Mouse (Mus musculus) adipocyte (in vitro differentiated cells): ENCODE data around the gene Ank3.

ENCODE experiments used
- DNase-seq: peaks from one replicate; pipeline ENCODE4 v3.0.0-alpha.2; 2016; ENCODE audit warnings: low spot score

Gene Ank3

GRCm38 (mm10) chr10:69620692-69621382 lies 222.3 kb downstream of the Ank3 start:
- no peak for DNase-seq

- DNase-seq = no peak
Measured at GRCm38 (mm10) chr10:69627767-69628166, 229.2 kb downstream of the Ank3 start.

DNA sequence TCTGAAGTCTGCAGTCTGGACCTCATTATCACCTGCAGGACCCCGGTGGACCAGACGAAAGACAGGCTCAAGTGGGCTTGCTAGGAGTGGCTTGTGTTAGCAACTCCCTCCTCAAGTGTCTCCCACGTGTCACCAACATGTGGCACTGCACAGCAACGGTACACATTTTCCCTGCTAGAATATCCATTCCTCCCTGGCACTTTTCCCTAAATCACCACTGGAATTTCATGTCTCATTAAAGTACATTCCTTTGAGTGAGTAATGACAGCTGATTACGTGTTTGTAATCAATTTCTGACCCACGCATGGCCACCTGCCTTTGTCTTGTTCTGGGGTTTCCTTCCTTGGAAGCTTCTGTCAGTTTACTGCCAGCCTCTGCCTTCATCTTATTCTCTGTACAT lies 230.2 kb downstream of the Ank3 start:
- DNase-seq = no peak

GRCm38 (mm10) chr10:69630802-69631388 lies 232.3 kb downstream of the Ank3 start:
- peak; percentile 5 for DNase-seq

DNA sequence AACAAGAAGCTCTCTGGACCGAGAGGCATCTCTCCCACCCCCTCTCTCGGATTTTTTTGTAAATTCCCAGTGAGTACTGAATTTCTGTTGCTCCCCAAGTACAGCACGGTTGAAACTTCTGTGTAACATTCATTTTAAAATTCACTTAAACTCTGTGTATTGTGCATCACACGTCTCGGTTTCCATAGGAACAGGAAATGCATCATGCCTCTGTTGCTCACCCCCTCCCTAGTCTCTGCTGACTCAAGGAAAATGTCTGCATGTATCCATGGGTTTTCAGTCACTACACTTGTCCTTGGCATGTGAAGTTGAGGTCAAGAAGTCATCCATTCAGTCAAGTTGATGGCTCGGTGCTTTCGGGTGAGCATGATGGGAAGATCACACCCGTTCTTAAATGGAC lies 234.3 kb downstream of the Ank3 start:
- no peak for DNase-seq

DNA sequence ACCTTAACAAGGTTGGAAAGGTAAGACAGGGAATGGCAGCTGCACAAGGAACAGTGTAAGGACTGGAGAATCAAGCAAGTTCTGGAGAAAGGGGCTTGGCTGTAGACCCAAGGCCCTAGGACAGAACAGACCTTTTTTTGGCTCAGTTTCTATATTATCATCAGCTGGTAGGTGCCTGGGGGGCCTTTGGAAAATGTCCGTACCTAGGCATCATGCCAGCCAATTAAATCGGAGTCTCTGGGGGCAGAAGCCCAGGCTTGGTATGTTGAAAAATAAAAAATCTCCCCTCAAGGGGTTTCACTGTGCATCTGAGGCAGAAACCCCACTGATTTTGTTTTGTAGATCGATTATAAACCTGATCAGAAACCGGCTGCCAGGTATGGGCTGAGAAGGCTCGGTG lies 236.3 kb downstream of the Ank3 start:
- DNase-seq = no peak

DNA sequence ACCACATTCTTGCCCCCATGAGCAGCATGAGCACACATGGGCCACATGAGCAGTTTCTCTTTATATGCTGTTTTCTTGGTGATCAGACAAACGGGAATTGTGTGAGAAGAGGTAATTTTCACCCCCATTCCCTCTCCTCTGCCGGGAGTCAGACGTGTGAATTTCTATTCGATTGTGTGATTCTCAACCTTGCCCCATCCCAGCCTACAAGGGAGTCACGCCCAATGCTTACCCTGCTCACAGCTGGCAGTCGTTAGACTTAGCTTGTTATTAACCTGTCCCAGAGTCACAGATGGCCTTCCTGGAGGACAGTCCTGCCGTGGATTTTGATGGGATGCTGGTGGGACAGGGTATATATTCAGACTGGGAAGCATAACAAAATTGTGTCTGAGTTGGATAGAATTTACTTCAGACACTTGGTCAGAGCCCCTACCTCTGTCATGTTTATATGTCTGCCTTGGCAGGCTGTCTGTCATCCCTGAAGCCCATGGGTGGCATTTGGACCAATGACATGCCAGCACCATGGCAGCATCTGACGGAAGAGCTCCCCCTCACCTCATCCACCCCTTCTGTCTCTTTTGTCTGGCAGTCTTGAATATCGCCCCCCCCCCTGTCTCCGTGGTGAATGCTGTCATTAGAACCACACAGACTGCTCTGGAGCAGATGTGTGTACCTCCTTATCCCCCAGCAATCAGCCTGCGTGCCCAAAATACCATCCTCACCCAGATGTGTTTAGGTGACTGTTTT lies 237.5 kb downstream of the Ank3 start:
- no peak for DNase-seq

DNA sequence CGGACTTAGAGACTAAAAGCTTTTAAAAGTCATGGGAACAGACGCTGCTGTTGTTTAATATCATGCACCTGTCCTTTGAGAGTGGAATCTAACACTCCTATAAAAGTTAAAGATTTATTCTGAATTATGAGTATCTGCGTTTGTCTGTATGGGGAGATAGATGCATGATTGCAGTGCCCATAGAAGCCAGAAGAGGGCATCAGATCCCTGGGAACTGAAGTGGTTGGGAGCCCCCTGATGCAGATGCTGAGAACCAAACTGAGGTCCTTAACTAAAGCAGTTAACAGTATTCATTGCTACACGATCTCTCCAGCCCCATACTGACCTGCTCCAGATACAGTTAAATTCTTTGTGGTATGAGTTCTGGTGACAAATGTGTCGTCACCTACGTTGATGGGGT lies 240.6 kb downstream of the Ank3 start:
- DNase-seq = no peak

- DNase-seq = no peak
Measured at GRCm38 (mm10) chr10:69640617-69641016, 242.0 kb downstream of the Ank3 start.

GRCm38 (mm10) chr10:69643481-69643880 lies 244.9 kb downstream of the Ank3 start:
- DNase-seq = no peak

GRCm38 (mm10) chr10:69643986-69644385 lies 245.4 kb downstream of the Ank3 start:
- DNase-seq = no peak

- no peak for DNase-seq
Measured at GRCm38 (mm10) chr10:69645311-69645802, 246.8 kb downstream of the Ank3 start.

DNA sequence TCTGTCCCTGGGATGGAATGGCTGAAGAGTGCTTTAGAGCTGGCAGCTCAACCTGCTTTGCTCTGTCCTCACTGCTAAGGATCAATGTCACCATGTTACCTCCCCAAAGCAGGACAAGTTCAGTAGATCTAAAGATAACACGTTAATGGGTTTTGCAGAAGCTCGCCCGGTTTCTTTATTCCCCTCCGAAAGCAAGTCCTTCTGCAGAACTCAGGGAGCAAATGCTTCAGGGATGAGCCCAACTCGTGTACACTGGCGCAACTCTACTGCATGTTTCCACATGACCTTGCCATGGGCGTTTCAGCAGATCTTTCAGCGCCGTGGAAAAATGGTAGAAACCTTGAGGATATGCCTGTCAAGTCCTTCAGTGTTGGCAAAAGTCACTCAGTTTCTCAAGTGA lies 247.4 kb downstream of the Ank3 start:
- no peak for DNase-seq

DNA sequence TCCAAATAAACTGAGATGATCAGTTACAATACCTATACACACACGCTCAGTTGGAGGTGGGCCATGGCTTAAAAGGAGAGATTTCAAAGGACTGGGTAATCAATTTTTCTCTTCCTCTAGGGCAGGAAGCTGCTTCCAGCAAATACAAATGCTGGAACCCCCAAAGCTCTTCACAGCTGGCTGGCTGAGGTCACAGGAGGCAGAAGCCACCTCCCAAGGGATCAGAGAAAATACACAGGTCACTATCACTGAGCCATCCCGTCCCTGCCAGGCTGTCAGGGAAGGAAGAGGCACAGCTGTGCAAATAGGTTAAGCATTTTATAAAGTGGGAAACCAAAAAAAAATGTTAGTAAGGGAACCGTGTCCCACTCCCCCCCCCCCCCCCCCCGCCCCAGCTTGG lies 251.5 kb downstream of the Ank3 start:
- DNase-seq = no peak

DNA sequence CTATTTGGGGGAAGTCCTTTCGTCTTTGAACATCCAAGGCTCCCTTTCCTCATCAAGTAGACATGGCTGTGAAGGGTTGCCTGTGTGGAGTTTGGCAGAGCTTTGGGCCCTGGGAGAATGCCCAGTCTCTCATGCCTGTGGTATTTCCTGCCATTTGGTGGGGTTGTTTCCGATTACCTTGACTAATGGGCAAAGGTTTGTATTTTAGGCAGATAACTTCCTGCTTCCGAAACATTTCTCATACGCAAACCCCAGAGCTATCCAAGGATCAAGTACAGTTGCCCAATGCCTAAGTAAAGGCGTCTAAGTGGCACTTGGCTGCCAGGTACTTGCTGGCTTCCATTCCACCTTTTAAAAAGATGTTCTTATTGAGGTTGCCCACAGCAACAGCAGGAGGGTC lies 254.1 kb downstream of the Ank3 start:
- peak; percentile 31 for DNase-seq

DNA sequence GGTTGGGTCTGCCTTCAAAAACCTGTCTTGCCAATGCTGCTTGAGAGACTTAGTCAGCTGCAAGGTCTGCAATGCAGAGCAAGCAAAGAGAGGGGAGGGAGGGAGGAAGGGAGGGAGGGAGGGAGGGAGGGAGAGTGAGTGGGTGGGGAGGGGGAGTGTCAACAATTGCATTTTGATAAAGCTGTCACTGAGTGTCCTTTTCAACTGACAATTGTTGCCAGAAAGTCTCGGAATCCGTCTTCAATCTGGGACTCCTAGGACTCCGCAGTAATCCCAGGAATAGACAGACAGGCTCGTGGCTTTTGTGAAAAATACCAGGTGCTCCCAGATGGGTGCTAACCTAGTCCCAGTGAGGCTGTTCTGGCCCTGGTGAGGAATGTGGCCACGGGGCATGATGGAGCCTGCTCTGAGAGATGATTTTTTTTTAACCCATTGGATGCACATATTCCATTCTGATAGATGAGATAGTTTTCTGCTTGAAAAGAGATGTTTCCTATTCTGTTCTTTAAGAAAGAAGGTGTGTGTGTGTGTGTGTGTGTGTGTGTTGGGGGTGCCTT lies 254.6 kb downstream of the Ank3 start:
- no peak for DNase-seq

DNA sequence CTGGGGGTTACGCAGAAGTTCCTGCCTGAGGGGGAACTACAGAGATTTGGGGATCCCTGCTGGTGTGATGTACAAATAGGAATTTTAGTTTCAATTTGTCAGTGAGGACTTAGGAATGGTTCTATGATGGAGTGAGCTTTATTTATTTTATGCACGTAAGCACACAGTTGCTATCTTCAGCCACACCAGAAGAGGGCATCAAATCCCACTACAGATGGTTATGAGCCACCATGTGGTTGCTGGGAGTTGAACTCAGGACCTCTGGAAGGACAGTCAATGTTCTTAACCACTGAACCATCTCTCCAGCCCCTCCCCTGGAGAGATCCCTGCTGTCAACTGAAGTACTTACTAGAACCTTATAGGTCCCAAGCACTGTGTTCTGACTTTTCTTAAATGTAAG lies 255.6 kb downstream of the Ank3 start:
- peak; percentile 4 for DNase-seq

DNA sequence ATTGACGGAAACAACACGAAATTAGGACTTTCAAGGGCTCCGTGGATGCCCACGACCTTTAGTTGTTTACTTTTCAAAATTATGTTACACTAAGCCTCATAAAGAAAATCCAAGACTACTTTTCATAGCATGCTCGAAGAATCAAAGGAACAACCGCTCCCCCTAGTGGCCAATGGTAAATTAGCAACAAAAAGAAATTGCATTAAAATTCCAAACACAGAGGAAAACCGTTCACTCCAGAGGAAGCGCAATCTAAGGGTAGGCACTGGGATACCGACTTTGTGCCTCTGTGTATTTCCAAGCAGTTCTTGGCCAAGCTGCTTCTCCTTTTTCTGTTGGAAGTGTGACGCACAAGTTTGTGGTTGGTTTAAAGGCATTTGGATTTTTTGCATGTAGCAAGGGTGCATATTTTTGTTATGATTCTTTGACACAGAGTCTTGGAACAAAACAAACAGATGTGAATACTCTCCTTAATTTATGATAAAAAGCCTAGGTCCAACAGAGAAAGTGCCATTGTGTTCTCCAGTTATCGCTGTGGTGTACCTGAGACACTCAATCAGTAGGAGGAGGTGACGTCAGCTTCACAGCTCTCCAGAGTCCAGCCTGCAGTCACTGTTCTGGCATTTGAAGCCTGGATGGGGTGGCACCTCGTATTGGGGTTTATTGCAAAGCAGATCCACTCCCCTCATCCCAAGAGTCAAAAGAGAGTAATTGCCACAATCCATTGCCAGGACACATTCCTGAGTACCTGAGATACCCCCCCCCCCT lies 256.5 kb downstream of the Ank3 start:
- DNase-seq = peak; percentile 87

DNA sequence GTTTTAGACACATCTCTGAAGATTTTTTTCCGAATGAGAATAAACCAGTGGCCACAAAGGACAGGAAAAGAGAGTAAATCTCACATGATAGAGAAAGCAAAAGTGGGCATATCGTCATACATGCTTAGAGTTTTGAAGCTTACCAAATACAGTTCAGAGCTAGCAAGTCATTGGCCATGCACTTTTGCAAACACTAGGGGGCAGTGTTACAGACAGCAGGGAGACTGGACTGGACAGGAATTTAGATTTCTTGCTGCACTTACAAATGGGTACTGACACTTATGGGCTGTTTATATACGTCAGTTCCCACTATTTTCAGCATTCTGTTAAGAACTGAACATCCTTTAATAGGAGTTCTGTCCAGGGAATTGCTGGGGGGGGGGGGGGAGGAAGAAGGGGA lies 257.7 kb downstream of the Ank3 start:
- peak; percentile 82 for DNase-seq

DNA sequence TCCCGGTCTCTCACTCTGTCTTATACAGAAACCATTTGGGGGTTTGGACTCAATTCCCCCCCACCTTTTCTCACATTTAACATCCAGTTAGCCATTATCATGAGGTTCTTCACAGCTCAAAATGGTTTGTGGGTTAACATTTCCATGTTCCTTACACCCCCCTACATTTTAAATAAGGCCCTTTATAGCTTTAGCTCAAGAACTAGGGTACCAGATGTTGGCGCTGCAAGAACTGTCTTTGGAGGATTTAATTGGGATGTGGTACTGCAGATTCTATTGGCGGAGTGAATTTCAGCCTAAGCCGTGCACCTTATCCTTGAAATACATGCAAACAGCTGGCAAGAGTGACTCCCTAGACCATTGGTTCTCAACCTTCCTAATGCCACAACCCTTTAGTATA lies 261.2 kb downstream of the Ank3 start:
- no peak for DNase-seq

DNA sequence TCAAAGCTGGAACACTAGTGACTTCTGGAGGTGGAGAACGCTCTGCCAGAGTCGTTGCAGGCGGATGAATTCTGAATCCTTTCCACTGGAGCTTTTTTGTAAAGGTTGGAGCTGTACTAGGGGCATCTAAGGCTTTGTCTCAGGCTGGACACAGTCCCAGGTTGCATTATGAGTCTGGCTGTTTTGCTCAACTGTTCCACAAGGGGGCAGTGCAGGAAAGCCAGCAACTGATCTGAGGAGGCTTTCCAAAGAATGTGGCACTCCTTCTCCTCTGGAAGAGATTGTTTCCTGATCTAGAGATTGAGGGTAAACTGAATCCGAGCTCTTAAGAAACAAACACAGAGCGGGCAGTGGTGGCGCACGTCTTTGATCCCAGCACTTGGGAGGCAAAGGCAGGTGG lies 263.8 kb downstream of the Ank3 start:
- DNase-seq = peak; percentile 92

DNA sequence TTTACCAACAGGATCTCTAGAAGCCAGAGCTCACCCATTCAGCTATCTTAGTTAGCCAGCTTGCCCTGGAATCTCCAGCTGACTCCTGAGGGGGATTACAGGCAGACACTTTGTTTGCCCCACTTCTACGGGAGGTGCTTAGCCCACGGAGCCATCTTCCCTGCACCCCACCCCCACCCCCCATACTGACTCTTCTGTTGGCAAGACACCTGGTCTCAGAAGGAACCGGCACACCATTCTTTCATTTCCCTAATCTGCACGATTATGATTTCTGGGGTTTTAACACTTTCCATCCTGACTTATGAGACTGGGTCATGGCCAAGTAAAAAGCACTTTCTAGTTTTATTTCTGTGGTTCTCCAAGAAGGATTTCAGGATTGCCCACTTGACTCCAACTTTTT lies 268.9 kb downstream of the Ank3 start:
- no peak for DNase-seq
